Mouse (Mus musculus) forebrain, embryonic 12.5 days (tissue): Measurements from ENCODE around the gene Itgb8. TPM values are rescaled to one million over a fixed set of nuclear protein-coding genes. Genes with fewer than 3 reads are reported as not detected.

ENCODE experiments used
- ATAC-seq: fragments of 200-750 bp; cut with Nextera tagmentation; 2 replicates; pipeline ENCODE4 v1.8.0; 2017; ENCODE audit warnings: moderate TSS enrichment; ENCODE audit not compliant: low FRiP score
- H3K27ac ChIP-seq: fragments of 300-500 bp; sonication (generic); 2 replicates; pipeline ENCODE4 v1.5.1; 2016; ENCODE audit warnings: mild to moderate bottlenecking
- H3K27me3 ChIP-seq: fragments of 300-500 bp; sonication (generic); 2 replicates; pipeline ENCODE4 v1.6.1; 2016; ENCODE audit warnings: mild to moderate bottlenecking
- H3K36me3 ChIP-seq: fragments of 300-500 bp; sonication (generic); replicated peaks from 2 replicates; pipeline ENCODE4 v1.6.1; 2016; ENCODE audit warnings: mild to moderate bottlenecking
- H3K4me1 ChIP-seq: fragments of 300-500 bp; sonication (generic); 2 replicates; pipeline ENCODE4 v1.6.1; 2016
- H3K4me2 ChIP-seq: fragments of 300-500 bp; sonication (generic); 2 replicates; pipeline ENCODE4 v1.6.1; 2016; ENCODE audit warnings: mild to moderate bottlenecking, moderate library complexity
- H3K4me3 ChIP-seq: fragments of 300-500 bp; sonication (generic); replicated peaks from 2 replicates; pipeline ENCODE4 v1.5.1; 2016; ENCODE audit warnings: mild to moderate bottlenecking
- H3K9ac ChIP-seq: fragments of 300-500 bp; sonication (generic); 2 replicates; pipeline ENCODE4 v1.6.1; 2016; ENCODE audit warnings: mild to moderate bottlenecking
- H3K9me3 ChIP-seq: fragments of 300-500 bp; sonication (generic); 2 replicates; pipeline ENCODE4 v1.6.1; 2016
- WGBS: fragments of 180-500 bp; shearing (Covaris S2); methylation state at CpG from one replicate; pipeline ENCODE4 v1.1.7; 2016; 5-methylcytosine and 5-hydroxymethylcytosine counted together
- polyA plus RNA-seq: library from polyadenylated mRNA; unstranded; fragments of >200 nt; fragmentation: Nextera tagmentation; extraction: Ambion mirVana; gene quantifications from 2 replicates; pipeline ENCODE4 v1.2.1, GENCODE M21; 2016

Itgb8 gene
- 22.1 and 23.2 TPM in 2 replicates for polyA plus RNA-seq

DNA sequence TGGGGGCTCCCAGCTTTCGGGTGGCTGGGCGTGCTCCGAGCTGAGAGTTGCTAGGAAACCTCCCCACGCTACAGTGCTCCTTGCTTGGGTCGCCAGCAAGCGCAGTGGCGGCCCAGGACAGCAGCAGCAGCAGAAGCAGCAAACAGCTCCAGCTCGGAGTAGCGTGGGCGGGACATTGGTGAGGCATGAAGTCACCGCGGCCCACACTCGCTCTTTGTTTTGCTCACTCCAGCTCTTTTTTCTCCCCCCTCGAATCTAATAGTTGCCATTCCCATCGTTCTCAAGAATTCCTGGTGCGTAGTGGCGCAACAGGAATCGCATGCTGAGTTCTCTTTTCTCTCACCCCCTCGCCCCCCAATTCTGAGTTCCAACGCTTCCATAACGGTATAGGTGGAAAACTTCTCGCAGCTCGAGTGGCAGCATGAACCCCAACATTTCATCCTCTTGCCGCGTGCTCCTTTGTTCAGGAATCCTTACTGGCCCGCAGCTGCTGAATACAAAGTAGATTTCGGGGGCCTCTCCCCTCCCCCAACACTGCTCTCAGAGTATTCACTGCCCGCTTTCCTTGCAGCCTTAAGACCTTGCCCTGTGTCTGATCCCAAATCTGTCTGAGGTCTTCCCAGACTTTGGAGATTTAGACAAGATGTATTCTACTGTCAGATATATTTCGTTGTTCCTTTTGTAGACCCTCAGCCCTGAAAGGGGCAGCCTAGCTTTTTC lies at the start of gene Itgb8:
Gene Itgb8 (minus strand): TSS at position 107 of the 720 bp plus-strand sequence.
- H3K4me1 ChIP-seq = peaks cover 32% of the 10 kb centered on the region
- under 1% methylated on average over 29 of the region's 29 CpGs for WGBS

DNA sequence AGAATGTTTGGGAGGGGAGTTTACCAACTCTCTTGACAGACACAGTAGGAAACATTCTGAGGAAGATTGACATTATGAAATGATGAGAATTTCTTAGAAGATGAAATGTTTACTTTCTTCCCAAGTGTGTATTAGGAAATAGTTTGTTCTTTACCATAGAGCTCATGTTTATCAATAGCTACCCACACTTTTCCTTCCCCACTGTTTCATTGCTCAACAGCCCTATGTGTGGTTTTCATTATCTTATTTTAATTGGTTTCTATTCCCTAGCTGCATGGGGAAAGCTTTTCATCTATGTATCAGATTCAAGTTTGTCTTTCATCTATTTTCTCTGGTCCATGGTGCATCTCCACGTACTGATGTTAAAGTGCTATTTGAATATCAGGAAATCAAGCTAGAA lies 37.7 kb upstream of the Itgb8 start:
- H3K9ac ChIP-seq = no peak overlapping the region
- no peak overlapping the region for H3K4me3 ChIP-seq
- no peak overlapping the region for H3K27ac ChIP-seq
- no peak overlapping the region for H3K4me2 ChIP-seq
- ATAC-seq = no peak
- H3K4me1 ChIP-seq = peaks cover 12% of the 10 kb centered on the region
- H3K27me3 ChIP-seq = no peaks in the 10 kb centered on the region
- H3K36me3 ChIP-seq = no peaks in the 10 kb centered on the region
- no peaks in the 10 kb centered on the region for H3K9me3 ChIP-seq
- 53% methylated on average over 1 of the region's 1 CpGs for WGBS

More for the DNA sequence above, at the start of gene Itgb8:
- H3K4me2 ChIP-seq = peak within 1 kb of the TSS; percentile 81
- H3K36me3 ChIP-seq = no peaks in the 10 kb centered on the region
- ATAC-seq = peak; percentile 92
- H3K27me3 ChIP-seq = no peaks in the 10 kb centered on the region
- H3K9ac ChIP-seq = peak within 1 kb of the TSS; percentile 83
- H3K9me3 ChIP-seq = no peaks in the 10 kb centered on the region
- H3K4me3 ChIP-seq = peak within 1 kb of the TSS; percentile 59
- H3K27ac ChIP-seq = peak within 1 kb of the TSS; percentile 98

DNA sequence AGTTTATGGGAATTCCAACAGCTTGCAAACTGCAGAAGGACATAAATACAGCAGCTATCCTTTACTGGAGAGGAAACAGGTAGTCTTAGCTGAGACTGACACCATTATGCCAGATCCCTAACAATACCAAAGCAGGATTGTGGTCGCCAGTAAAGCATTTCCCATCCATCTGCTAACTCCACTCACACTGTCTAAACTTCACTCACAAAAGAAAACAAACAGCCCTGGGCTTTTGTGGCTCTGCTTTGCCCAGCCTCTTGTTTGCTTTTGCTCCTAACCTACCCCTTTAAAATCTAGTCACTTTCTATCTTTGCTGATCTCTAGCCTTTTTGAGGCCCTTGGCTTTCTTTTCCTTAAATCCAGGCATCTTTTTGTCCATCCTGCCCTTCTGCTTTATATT lies 35.0 kb upstream of the Itgb8 start:
- no peak overlapping the region for H3K4me2 ChIP-seq
- H3K4me3 ChIP-seq = no peak overlapping the region
- no peak for ATAC-seq
- no peaks in the 10 kb centered on the region for H3K9me3 ChIP-seq
- no peak overlapping the region for H3K27ac ChIP-seq
- peaks cover 12% of the 10 kb centered on the region for H3K4me1 ChIP-seq
- H3K27me3 ChIP-seq = no peaks in the 10 kb centered on the region
- H3K36me3 ChIP-seq = no peaks in the 10 kb centered on the region
- 4% methylated on average over 1 of the region's 1 CpGs for WGBS
- H3K9ac ChIP-seq = no peak overlapping the region

DNA sequence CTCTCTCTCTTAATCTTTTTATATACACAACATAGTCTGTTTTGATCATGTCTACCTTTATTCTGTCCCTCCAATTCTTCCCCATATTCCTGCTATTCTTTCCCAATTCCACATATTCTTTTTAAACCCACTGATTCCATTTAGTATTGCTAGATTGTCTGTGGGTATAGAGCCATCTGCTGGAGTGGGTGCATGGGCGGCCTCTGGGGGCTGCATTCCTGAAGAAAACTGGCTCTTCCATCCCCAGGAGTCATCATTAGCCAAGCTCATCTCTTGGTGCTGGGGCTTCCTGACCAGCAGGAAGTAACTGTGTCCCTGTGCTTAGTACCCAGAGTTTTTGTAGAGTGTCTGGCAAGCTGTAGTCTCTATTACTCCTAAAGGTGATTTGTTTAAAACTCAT lies 33.4 kb upstream of the Itgb8 start:
- no peak overlapping the region for H3K27ac ChIP-seq
- ATAC-seq = no peak
- peaks cover 12% of the 10 kb centered on the region for H3K4me1 ChIP-seq
- no peaks in the 10 kb centered on the region for H3K36me3 ChIP-seq
- WGBS = 76% methylated on average over 1 of the region's 1 CpGs
- no peaks in the 10 kb centered on the region for H3K27me3 ChIP-seq
- no peak overlapping the region for H3K4me2 ChIP-seq
- no peak overlapping the region for H3K4me3 ChIP-seq
- no peak overlapping the region for H3K9ac ChIP-seq
- no peaks in the 10 kb centered on the region for H3K9me3 ChIP-seq

DNA sequence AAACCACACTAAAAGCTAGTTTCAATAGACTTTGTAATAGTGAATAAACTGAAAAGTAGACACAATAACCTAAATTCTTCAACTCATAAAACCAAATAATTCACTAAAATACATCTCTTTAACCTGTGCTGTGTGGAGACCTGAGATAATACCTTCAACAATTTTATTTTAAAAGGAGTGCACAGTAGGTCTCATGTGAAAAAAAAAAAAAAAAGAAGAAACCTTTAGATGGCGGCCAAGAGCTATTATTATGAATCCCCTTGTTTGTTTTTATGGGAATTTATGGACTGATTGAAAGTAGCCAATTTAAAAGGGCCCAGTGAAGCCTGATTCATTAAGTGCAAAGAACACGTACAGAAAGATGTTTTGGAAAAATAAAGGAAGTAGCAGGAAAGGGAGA lies 31.4 kb upstream of the Itgb8 start:
- no peaks in the 10 kb centered on the region for H3K27me3 ChIP-seq
- no peaks in the 10 kb centered on the region for H3K9me3 ChIP-seq
- H3K27ac ChIP-seq = no peak overlapping the region
- H3K4me2 ChIP-seq = no peak overlapping the region
- no peak for ATAC-seq
- H3K36me3 ChIP-seq = no peaks in the 10 kb centered on the region
- 73% methylated on average over 2 of the region's 2 CpGs for WGBS
- H3K9ac ChIP-seq = no peak overlapping the region
- H3K4me3 ChIP-seq = no peak overlapping the region
- peaks cover 12% of the 10 kb centered on the region for H3K4me1 ChIP-seq

DNA sequence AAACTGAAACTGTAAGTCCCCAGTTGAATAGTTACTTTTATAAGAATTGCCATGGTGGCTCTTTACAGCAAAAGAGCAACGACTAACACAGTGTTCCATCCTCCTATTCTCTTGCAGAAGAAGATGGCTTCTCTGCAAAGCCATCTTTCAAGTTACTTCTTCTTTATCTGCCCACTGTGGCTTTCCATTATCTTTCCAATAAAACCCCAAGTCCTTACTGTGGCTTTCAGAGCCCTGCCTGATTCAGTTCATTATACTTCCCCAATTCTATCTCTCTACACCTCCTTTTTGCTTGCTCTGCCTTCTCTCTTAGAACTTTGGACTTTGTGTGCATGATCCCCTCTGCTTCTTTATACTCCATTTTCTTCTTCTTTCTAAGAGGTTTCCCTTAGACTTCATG lies 30.1 kb upstream of the Itgb8 start:
- no peak overlapping the region for H3K4me3 ChIP-seq
- WGBS = 66% methylated on average over 1 of the region's 1 CpGs
- no peak overlapping the region for H3K27ac ChIP-seq
- H3K4me1 ChIP-seq = peaks cover 5% of the 10 kb centered on the region
- no peak overlapping the region for H3K9ac ChIP-seq
- H3K36me3 ChIP-seq = no peaks in the 10 kb centered on the region
- no peak overlapping the region for H3K4me2 ChIP-seq
- H3K27me3 ChIP-seq = no peaks in the 10 kb centered on the region
- H3K9me3 ChIP-seq = no peaks in the 10 kb centered on the region
- no peak for ATAC-seq

DNA sequence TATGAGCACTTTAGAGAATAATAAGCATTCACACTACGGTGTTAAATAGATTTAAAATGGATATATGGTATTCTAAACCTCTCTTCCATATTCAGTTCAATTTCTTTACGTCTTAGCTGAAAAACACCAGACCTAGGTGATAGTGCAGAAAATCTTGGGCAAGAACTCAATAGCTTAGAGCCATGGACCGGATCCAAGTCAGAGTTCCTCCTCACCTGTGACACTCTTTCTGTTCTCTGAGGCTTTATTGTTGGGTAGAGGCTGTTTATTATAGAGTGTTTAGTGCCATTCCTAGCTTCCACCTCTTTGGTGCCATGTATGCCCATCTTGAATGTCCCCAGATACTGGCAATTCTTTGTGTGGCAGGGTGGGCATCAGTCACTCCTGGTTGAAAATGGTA lies 25.9 kb upstream of the Itgb8 start:
- Histone ChIP-seq H3K9ac (no peak overlapping the region), H3K27ac (no peak overlapping the region), H3K27me3 (no peaks in the 10 kb centered on the region), H3K9me3 (no peaks in the 10 kb centered on the region), H3K4me2 (no peak overlapping the region), H3K4me3 (no peak overlapping the region), H3K36me3 (no peaks in the 10 kb centered on the region), H3K4me1 (no peaks in the 10 kb centered on the region)
- ATAC-seq = no peak
- WGBS = 93% methylated on average over 3 of the region's 3 CpGs

DNA sequence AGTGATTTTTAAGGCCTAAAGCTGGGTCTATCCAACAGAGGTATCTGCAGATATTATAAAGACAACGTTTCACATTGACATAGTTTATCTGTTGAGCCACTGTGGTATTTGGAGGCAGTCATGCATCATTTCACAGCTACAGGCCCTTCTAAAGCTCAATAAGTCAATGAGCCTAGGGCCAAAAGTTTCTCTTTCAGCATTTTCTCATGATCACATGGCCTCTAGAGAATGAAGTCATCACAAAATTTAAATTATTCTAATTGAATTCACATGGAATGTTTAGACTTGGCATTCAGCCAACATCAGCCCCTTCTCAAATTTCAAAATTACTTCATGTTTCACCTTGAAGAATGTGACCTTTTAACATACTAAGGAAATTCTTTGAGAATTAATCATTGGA lies 10.0 kb upstream of the Itgb8 start:
- ATAC-seq = no peak

DNA sequence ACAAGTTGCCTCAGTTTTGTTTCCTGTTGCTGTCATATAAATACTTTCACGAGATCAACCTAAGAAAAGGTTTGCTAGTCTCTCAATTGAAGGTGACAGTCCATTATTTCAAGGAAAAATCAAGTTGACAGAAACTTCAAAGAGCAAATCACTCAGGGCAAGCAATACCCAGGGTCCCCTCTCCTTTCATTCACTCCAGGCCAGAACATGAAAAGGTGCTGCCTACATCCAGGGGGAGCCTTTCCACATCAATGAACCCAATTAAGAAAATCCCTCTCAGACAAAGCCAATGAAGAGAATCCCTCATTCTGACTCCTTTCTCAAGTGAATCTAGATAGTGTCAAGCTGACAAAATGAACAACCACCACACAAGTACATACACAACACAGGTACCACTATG lies 2.5 kb upstream of the Itgb8 start:
- H3K9me3 ChIP-seq = no peaks in the 10 kb centered on the region
- H3K4me2 ChIP-seq = no peak overlapping the region
- H3K27ac ChIP-seq = no peak overlapping the region
- ATAC-seq = no peak
- H3K9ac ChIP-seq = no peak overlapping the region
- H3K4me1 ChIP-seq = peaks cover 26% of the 10 kb centered on the region
- H3K36me3 ChIP-seq = no peaks in the 10 kb centered on the region
- no peak overlapping the region for H3K4me3 ChIP-seq
- H3K27me3 ChIP-seq = no peaks in the 10 kb centered on the region
- WGBS = 3% methylated on average over 1 of the region's 1 CpGs

More for the DNA sequence above, 10.0 kb upstream of the Itgb8 start:
- no peaks in the 10 kb centered on the region for H3K27me3 ChIP-seq
- WGBS = 40% methylated on average over 1 of the region's 1 CpGs
- no peaks in the 10 kb centered on the region for H3K36me3 ChIP-seq
- H3K9me3 ChIP-seq = no peaks in the 10 kb centered on the region
- H3K9ac ChIP-seq = no peak overlapping the region
- H3K4me1 ChIP-seq = no peaks in the 10 kb centered on the region
- no peak overlapping the region for H3K4me2 ChIP-seq
- no peak overlapping the region for H3K27ac ChIP-seq
- no peak overlapping the region for H3K4me3 ChIP-seq

DNA sequence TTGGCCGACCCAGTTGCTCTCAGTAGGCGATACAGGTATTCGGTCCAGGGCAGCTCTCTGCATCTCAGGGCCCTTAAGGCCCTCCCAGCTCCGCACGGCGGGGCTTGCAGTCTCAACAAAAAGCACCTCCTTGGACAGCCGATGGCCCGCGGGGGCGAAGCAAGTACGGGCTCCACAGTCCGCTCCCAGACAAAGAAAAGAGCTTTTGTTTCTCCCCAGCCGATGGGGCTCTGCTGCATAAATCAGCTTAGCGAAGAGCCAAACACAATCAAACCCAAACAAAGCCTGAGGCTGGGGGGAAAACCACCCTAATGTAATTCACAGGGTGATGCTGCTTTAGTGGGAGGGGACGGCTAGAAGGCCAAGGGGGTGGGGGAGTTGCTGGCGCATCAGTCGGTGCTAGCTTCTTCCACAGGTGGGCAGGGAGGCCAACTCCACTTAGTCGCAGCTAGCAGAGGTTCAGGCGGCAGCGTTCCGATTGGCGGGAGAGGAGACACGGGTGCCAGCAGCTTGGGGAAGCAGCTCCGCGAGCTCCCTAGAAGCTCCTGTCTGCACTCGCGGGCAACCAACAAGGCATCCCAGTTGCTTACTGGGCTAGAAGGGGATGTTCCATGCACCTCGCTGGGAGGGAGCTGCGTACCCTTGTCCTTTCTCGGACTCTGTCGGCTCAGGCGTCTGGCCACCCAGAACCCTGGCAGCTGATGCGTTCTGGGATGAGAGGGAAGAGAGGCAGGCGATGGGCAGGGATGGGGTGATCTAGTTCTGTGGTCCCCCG lies 494 bp downstream of the Itgb8 start:
- no peaks in the 10 kb centered on the region for H3K9me3 ChIP-seq
- H3K27me3 ChIP-seq = no peaks in the 10 kb centered on the region
- H3K4me3 ChIP-seq = peak overlapping the region; percentile 59
- WGBS = 0% methylated on average over 35 of the region's 35 CpGs
- peak overlapping the region; percentile 81 for H3K4me2 ChIP-seq
- peaks cover 32% of the 10 kb centered on the region for H3K4me1 ChIP-seq
- H3K27ac ChIP-seq = peak overlapping the region; percentile 98
- ATAC-seq = peak; percentile 83
- H3K9ac ChIP-seq = peak overlapping the region; percentile 83
- no peaks in the 10 kb centered on the region for H3K36me3 ChIP-seq

DNA sequence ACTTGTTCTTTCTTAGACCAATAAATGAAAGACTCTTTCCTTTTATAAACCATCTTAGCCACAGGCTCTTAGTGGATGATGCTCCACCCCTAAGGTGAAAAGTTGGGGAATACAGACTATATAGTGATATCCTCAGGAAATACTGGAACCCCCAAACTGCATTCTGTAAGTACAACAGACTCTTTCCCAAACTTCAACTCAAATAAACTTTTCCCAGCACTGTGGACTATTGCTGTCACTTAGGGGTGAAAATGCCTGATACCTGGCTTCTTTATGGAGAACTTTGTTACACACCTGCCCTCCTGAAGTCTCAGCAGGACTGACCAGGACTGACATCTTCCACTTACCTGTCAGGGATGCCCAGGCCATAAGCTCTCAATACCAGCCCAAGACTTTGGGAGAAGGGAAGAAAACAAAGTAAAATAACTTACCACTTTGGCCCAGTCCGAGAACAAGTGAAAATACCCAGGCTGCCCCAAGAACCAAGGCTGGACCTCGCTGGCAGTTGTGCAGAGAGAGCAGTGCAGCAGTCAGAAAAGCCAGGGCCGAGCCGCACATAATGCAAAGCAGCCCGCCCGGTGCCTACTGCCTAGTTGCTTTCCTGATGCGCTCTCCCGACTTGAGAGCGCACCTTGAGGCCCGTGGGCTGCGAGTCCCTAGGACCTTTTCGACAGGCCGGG lies 1.2 kb downstream of the Itgb8 start:
- H3K36me3 ChIP-seq = no peaks in the 10 kb centered on the region
- under 1% methylated on average over 13 of the region's 13 CpGs for WGBS
- peak; percentile 41; the same call in 1 of the 2 replicates for ATAC-seq
- peak overlapping the region; percentile 59 for H3K4me3 ChIP-seq
- no peaks in the 10 kb centered on the region for H3K9me3 ChIP-seq
- H3K4me1 ChIP-seq = peaks cover 32% of the 10 kb centered on the region
- peak overlapping the region; percentile 83 for H3K9ac ChIP-seq
- peak overlapping the region; percentile 98 for H3K27ac ChIP-seq
- H3K4me2 ChIP-seq = peak overlapping the region; percentile 81
- no peaks in the 10 kb centered on the region for H3K27me3 ChIP-seq

DNA sequence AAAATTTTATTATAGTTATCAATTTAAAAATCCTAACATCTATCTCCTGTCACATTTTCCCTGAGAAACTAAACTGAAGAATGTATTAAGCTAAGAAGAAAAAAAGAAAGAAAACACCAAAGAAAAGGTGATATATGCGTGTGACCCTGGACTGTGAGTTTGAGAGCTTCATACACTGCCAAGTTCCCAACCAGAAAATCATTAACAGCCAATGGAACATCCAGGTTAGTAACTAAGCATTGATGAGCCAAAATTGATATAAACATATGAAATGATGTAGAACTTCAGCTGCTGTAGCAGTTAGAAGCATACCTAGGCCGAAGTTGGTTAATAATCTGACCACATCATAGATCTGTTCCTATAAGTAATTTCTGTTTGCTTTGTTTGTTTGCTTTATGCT lies 6.8 kb downstream of the Itgb8 start:
- Histone ChIP-seq H3K27me3 (no peaks in the 10 kb centered on the region), H3K4me1 (peaks cover 15% of the 10 kb centered on the region), H3K36me3 (peaks cover 4% of the 10 kb centered on the region; the same call in 1 of the 2 replicates), H3K4me3 (no peak overlapping the region), H3K9me3 (no peaks in the 10 kb centered on the region), H3K27ac (no peak overlapping the region), H3K4me2 (no peak overlapping the region), H3K9ac (no peak overlapping the region)
- no peak for ATAC-seq
- WGBS = 94% methylated on average over 2 of the region's 2 CpGs
